Mouse (Mus musculus): ENCODE measurements at regions not wholly inside any gene's neighbourhood (a gene's known extent, or its start where the extent isn't known, plus 50 kb on each side); places are given as distances from the start of the nearest gene placed in this dataset.

- TF ChIP-seq EP300 (IDR thresholded peaks at IDR 0.05; ENCODE audit: insufficient read depth, low read depth, low read length) (no peak), CTCF (IDR thresholded peaks at IDR 0.05; ENCODE audit: low read depth, low read length) (no peak)
These were observed 527.6 kb upstream of the Pou3f3 start for GRCm38 (mm10) chr1:42167790-42168572.

Data from ES-Bruce4 (cell line).